Mouse (Mus musculus) olfactory bulb, adult 2 months (tissue): Measurements from ENCODE around the gene Eif5b.

Experiments used
- CTCF ChIP-seq: fragments of 200-500 bp; IDR thresholded peaks from 2 replicates; pipeline ENCODE4 v1.5.1; 2012; ENCODE audit warnings: low read depth, mild to moderate bottlenecking, low read length, moderate library complexity; ENCODE audit not compliant: insufficient read depth
- POLR2A ChIP-seq: fragments of 200-500 bp; IDR thresholded peaks from 2 replicates; pipeline ENCODE4 v1.6.1; 2012; ENCODE audit warnings: mild to moderate bottlenecking, low read depth, low read length, moderate library complexity; ENCODE audit not compliant: insufficient read depth

DNA sequence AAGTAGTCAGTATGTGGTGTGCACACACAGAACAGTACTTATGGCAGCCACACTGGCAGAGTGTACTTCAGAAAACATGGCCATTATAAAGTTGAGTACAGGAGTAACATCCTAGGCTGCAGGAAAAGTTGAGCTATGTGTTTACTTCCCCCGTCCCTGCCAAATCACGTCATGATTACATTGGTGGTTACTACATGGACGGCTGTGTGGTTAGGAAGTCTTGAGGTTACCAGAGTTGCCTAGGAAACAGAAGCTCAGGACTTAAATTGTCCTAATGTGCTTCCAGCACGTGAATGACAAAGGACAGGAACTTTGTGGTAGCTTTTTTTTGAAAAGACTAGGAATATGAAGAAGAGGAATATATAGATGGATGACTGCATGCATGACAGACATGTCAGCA lies 51.8 kb downstream of the Eif5b start:
- no peak for TF ChIP-seq CTCF
- TF ChIP-seq POLR2A = no peak
